Mouse (Mus musculus): ENCODE data around the gene Styk1. TPM values are rescaled to one million over a fixed set of nuclear protein-coding genes. Genes with fewer than 3 reads are reported as not detected.
"Not testable (repeated sequence)": the region's sequence is repeated elsewhere in the genome, so short reads cannot be mapped to it uniquely, and the experiment has no call there.

Gene Styk1
- total and polyA plus RNA-seq, 3 experiments = 0.23 to 0.27 TPM; not detected in 1

DNA sequence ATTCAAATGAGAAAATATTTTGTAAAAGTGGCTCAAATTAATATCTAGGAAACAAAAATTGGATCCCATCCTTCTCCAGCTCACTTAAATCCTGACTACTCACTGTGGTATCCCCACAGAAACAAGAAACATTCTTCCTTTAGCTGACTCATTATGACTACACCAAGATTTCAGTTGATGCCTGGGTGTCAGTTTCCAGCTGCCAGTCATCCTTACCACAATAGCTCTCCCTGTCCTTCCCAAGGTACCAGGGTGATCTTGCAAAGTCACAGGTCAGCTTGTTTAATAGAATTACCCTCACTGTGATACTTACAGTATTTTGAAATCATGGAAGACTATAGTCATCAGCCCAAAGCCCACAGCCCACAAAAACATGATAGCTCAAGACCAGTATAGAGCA, 54.9 kb downstream of the Styk1 start:
- no peak for DNase-seq (ENCODE audit: low spot score)
- TF ChIP-seq CTCF (IDR thresholded peaks at IDR 0.05; ENCODE audit: low read depth, low read length) = no peak
- no peaks in the 10 kb centered on the region for H3K4me1 ChIP-seq (ENCODE audit: insufficient read depth, low read depth, low read length)
- ATAC-seq (ENCODE audit: extremely low read depth, insufficient number of reproducible peaks, low FRiP score, poor library complexity, severe bottlenecking) = no peak
- H3K27me3 ChIP-seq (ENCODE audit: insufficient read depth, low read length) = peaks cover 3% of the 10 kb centered on the region; the same call in 1 of the 2 replicates
- H3K36me3 ChIP-seq (replicated peaks) = no peaks in the 10 kb centered on the region
- no peak overlapping the region for H3K4me3 ChIP-seq (ENCODE audit: low read depth, low read length)
- no peaks in the 10 kb centered on the region for H3K9me3 ChIP-seq (replicated peaks)

DNA sequence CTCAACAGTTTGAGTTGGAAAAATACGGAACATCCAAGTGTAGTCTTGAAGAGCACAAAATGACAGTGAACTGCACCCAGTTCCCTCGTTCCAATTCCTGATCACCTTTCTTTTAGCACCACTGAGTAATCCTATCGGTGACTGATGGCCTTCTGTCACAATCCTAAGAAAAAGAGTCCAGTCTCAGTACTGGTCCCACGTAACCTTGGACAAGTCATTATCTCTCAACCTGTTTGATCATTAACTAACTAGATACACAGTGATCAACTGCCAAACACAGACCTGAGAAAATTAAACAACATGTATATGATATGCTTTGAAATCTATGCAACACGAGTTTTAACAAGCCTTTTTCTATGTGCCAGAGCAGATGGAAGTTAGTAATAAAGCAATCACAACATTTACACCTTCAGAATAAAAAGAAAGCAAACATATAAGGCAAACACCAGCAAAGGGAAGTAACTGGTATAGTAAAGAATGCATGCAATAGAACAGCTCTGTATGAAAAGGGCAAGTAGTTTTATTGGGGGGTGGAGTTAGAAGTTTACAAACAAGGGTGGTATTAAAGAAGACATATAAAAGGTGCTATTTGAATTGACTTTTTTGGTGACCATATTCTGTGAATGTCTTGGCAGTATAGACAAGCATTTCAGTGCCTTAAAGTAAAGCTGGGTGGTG, 58.8 kb downstream of the Styk1 start:
- H3K9me3 ChIP-seq (replicated peaks) = no peaks in the 10 kb centered on the region
- no peaks in the 10 kb centered on the region for H3K36me3 ChIP-seq (replicated peaks)
- H3K27me3 ChIP-seq (ENCODE audit: insufficient read depth, low read length) = peaks cover 3% of the 10 kb centered on the region; the same call in 1 of the 2 replicates
- no peak for ATAC-seq (ENCODE audit: extremely low read depth, insufficient number of reproducible peaks, low FRiP score, poor library complexity, severe bottlenecking)
- peaks cover 7% of the 10 kb centered on the region for H3K4me1 ChIP-seq (ENCODE audit: insufficient read depth, low read depth, low read length)
- TF ChIP-seq GATA1 (IDR thresholded peaks at IDR 0.05; ENCODE audit: borderline replicate concordance, low read length) (no peak), TAL1 (conservative IDR thresholded peaks at IDR 0.05; ENCODE audit: low read depth, low read length) (no peak), POLR2AphosphoS5 (IDR thresholded peaks at IDR 0.05; ENCODE audit: insufficient replicate concordance, low read depth, low read length) (no peak), CTCF (IDR thresholded peaks at IDR 0.05; ENCODE audit: low read depth, low read length) (no peak), GATA2 (IDR thresholded peaks at IDR 0.05; ENCODE audit: borderline replicate concordance, low read depth, low read length) (no peak)
- no peak overlapping the region for H3K4me3 ChIP-seq (ENCODE audit: low read depth, low read length)
- DNase-seq (ENCODE audit: low spot score) = no peak

DNA sequence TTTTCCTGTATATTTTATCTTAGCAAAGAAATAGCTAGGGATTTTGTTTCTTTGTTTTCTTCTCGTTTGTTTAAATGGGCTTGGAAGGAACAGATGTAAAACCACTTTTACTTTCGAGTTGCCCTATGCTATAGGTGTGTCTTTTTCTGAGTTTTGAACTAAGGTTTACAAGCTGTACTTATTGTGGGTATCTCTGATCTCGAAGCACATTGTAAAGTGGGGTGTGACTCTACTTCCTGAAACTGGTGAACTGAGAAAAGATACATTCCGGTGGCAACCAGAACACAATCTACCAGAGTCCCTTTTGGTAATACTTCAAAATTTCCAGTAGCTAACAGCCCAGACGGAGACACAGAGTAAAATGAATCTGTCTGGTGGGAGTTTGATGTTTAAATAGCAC, 59.5 kb downstream of the Styk1 start:
- Histone ChIP-seq H3K4me1 (ENCODE audit: insufficient read depth, low read depth, low read length) (peaks cover 9% of the 10 kb centered on the region), H3K9me3 (replicated peaks) (no peaks in the 10 kb centered on the region), H3K4me3 (ENCODE audit: low read depth, low read length) (no peak overlapping the region), H3K36me3 (replicated peaks) (no peaks in the 10 kb centered on the region), H3K27me3 (ENCODE audit: insufficient read depth, low read length) (peaks cover 3% of the 10 kb centered on the region; the same call in 1 of the 2 replicates)
- TF ChIP-seq GATA2 (IDR thresholded peaks at IDR 0.05; ENCODE audit: borderline replicate concordance, low read depth, low read length) (no peak), GATA1 (IDR thresholded peaks at IDR 0.05; ENCODE audit: borderline replicate concordance, low read length) (no peak), CTCF (IDR thresholded peaks at IDR 0.05; ENCODE audit: low read depth, low read length) (no peak), TAL1 (conservative IDR thresholded peaks at IDR 0.05; ENCODE audit: low read depth, low read length) (no peak), POLR2AphosphoS5 (IDR thresholded peaks at IDR 0.05; ENCODE audit: insufficient replicate concordance, low read depth, low read length) (no peak)
- ATAC-seq (ENCODE audit: extremely low read depth, insufficient number of reproducible peaks, low FRiP score, poor library complexity, severe bottlenecking) (no peak), DNase-seq (ENCODE audit: low spot score) (no peak)

DNA sequence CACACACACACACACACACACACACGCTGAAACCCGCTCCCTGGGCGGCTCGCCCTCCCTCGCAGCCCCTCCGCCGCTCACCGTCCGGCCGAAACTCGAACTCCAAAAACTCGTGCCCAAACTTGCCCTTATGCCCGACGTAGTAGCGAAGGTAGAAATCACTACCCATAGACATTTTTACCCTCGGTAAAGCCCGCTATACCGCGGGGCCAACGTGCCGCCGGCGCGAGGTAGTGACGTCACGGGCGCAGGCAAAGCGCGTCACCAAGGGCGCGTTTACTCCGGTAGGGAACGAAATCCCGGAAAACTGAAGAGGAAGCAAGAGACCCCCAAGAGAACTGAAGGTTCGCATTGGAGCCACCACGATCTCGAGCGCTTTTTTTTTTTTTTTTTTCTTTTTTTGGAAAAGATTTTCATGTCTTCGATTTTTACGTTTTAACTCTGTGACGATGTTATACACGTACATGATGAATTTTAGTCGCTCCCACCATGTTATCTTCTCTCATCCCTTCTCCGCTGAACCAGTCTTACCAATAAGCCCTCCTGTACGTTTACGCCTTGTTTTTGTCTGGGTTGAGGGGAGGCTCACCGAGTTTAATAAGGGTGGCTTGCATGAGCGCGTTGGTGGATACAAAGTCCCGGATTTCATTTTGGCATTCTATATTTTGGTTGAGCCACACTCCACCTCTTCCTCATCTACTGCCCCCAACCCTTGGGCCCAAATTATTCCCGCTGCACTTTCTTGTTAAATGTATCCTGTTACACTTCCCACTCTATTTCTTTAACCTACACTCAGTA, 60.2 kb downstream of the Styk1 start, which contains the start of gene Magohb:
Gene Magohb (minus strand): TSS at position 254 of the 798 bp plus-strand sequence.
- ATAC-seq (ENCODE audit: extremely low read depth, insufficient number of reproducible peaks, low FRiP score, poor library complexity, severe bottlenecking) (no peak), DNase-seq (ENCODE audit: low spot score) (no peak)
- TF ChIP-seq CTCF (IDR thresholded peaks at IDR 0.05; ENCODE audit: low read depth, low read length) = no peak
- TF ChIP-seq GATA1 (IDR thresholded peaks at IDR 0.05; ENCODE audit: borderline replicate concordance, low read length) = no peak
- no peak for TF ChIP-seq TAL1 (conservative IDR thresholded peaks at IDR 0.05; ENCODE audit: low read depth, low read length)
- no peak for TF ChIP-seq GATA2 (IDR thresholded peaks at IDR 0.05; ENCODE audit: borderline replicate concordance, low read depth, low read length)
- no peak for TF ChIP-seq POLR2AphosphoS5 (IDR thresholded peaks at IDR 0.05; ENCODE audit: insufficient replicate concordance, low read depth, low read length)
- H3K4me3 ChIP-seq (ENCODE audit: low read depth, low read length) = no peak within 1 kb of the TSS
- H3K4me1 ChIP-seq (ENCODE audit: insufficient read depth, low read depth, low read length) = peaks cover 10% of the 10 kb centered on the region
- H3K9me3 ChIP-seq (replicated peaks) = no peaks in the 10 kb centered on the region
- peaks cover 3% of the 10 kb centered on the region; the same call in 1 of the 2 replicates for H3K27me3 ChIP-seq (ENCODE audit: insufficient read depth, low read length)
- no peaks in the 10 kb centered on the region for H3K36me3 ChIP-seq (replicated peaks)

DNA sequence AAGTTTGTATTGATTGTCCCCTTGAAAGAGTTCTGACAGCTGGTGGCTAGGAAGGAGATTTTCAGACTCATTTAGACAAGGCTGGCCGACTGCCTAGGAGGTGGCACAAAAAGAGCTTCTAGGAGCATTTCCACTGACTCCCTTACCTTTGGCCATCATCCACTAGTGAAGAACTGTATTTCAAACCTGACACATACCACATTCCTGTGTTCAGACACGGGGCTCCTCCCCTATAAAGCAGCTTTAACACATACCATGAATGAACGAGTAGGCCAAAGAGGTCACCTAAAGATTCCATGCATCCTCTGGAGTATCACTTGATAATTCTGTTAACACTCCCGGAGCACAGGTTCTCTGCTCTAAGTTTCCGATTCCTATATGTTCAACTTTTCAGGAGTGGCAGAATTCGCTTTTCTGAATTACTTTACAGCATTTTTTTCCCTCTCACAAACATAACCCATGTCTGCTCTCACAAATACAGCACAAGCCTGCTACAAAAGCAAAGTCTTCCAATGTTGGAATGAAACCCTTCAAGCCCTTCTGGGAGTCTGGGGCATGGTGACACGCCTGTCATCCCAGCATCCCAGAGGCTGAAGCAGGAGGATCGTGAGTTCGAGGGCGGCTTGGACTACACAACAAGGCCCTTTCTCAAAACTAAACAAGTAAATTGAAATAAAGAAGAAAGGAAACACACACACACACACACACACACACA, 61.0 kb downstream of the Styk1 start:
- ATAC-seq (ENCODE audit: extremely low read depth, insufficient number of reproducible peaks, low FRiP score, poor library complexity, severe bottlenecking) (no peak), DNase-seq (ENCODE audit: low spot score) (no peak)
- Histone ChIP-seq H3K36me3 (replicated peaks) (no peaks in the 10 kb centered on the region), H3K4me1 (ENCODE audit: insufficient read depth, low read depth, low read length) (peaks cover 11% of the 10 kb centered on the region), H3K27me3 (ENCODE audit: insufficient read depth, low read length) (peaks cover under 1% of the 10 kb centered on the region; the same call in 1 of the 2 replicates), H3K4me3 (ENCODE audit: low read depth, low read length) (no peak overlapping the region), H3K9me3 (replicated peaks) (no peaks in the 10 kb centered on the region)
- TF ChIP-seq POLR2AphosphoS5 (IDR thresholded peaks at IDR 0.05; ENCODE audit: insufficient replicate concordance, low read depth, low read length) (no peak), GATA2 (IDR thresholded peaks at IDR 0.05; ENCODE audit: borderline replicate concordance, low read depth, low read length) (no peak), CTCF (IDR thresholded peaks at IDR 0.05; ENCODE audit: low read depth, low read length) (no peak), GATA1 (IDR thresholded peaks at IDR 0.05; ENCODE audit: borderline replicate concordance, low read length) (no peak), TAL1 (conservative IDR thresholded peaks at IDR 0.05; ENCODE audit: low read depth, low read length) (no peak)

DNA sequence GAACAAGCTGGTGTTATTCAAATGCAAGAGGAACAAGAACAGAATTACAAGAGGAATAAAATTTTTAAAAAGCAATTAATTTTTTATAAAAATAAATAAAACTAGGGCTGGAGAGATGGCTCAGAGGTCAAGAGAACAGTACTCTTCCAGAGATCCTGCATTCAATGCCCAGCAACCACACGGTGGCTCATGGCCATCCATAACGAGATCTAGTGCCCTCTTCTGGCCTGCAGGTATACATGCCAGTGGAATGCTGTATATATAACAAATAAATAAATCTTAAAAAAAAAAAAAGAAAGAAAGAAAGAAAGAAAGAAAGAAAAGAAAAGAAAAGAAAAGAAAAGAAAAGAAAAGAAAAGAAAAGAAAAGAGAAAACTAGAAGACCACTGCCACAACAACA, 63.0 kb downstream of the Styk1 start:
- DNase-seq (ENCODE audit: low spot score) (no peak), ATAC-seq (ENCODE audit: extremely low read depth, insufficient number of reproducible peaks, low FRiP score, poor library complexity, severe bottlenecking) (peak; percentile 54)
- no peak for TF ChIP-seq GATA1 (IDR thresholded peaks at IDR 0.05; ENCODE audit: borderline replicate concordance, low read length)
- peak; percentile 15; the same call in 1 of the 2 replicates for TF ChIP-seq CTCF (IDR thresholded peaks at IDR 0.05; ENCODE audit: low read depth, low read length)
- no peak for TF ChIP-seq POLR2AphosphoS5 (IDR thresholded peaks at IDR 0.05; ENCODE audit: insufficient replicate concordance, low read depth, low read length)
- Histone ChIP-seq H3K27me3 (ENCODE audit: insufficient read depth, low read length) (no peaks in the 10 kb centered on the region), H3K36me3 (replicated peaks) (no peaks in the 10 kb centered on the region), H3K4me3 (ENCODE audit: low read depth, low read length) (no peak overlapping the region), H3K9me3 (replicated peaks) (no peaks in the 10 kb centered on the region), H3K4me1 (ENCODE audit: insufficient read depth, low read depth, low read length) (peaks cover 11% of the 10 kb centered on the region)

DNA sequence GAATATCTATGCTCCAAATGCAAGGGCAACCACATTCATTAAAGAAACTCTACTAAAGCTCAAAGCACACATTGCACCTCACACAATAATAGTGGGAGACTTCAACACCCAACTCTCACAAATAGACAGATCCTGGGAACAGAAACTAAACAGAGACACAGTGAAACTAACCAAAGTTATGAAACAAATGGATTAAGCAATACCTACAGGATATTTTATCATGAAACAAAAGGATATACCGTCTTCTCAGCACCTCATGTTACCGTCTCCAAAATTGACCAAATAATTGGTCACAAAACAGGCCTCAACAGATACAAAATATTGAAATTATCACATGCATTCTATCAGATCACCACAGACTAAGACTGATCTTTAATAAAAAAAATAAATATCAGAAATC, 75.2 kb downstream of the Styk1 start:
- not testable (repeated sequence) for H3K9me3 ChIP-seq (replicated peaks); DNase-seq (ENCODE audit: low spot score); H3K4me3 ChIP-seq (ENCODE audit: low read depth, low read length); H3K36me3 ChIP-seq (replicated peaks); H3K27me3 ChIP-seq (ENCODE audit: insufficient read depth, low read length); ATAC-seq (ENCODE audit: extremely low read depth, insufficient number of reproducible peaks, low FRiP score, poor library complexity, severe bottlenecking)
- peaks cover 29% of the 10 kb centered on the region for H3K4me1 ChIP-seq (ENCODE audit: insufficient read depth, low read depth, low read length)

Data from G1E (cell line).